Mouse (Mus musculus) liver, postnatal 0 days (tissue): ENCODE results near the gene Rarg.

ENCODE experiments used
- CTCF ChIP-seq: sonication (generic); IDR thresholded peaks from 2 replicates; pipeline ENCODE4 v1.5.1; 2016; ENCODE audit warnings: antibody characterized with exemption, low read depth
- EP300 ChIP-seq: IDR thresholded peaks from 2 replicates; pipeline ENCODE4 v1.6.1; 2016; ENCODE audit warnings: antibody characterized with exemption, low read depth, mild to moderate bottlenecking

GRCm38 (mm10) chr15:102280623-102281022 lies 23.3 kb upstream of the Rarg start:
- no peak for TF ChIP-seq CTCF
- no peak for TF ChIP-seq EP300
